Mouse (Mus musculus) cerebellum, adult 11 months (tissue): ENCODE data around the gene Homer2.
A peak's percentile ranks its signal among the peaks of the same experiment; 100 is the strongest.

Experiments
- DNase-seq: peaks from one replicate; pipeline ENCODE4 v3.0.0; 2022

The Homer2 gene

DNA sequence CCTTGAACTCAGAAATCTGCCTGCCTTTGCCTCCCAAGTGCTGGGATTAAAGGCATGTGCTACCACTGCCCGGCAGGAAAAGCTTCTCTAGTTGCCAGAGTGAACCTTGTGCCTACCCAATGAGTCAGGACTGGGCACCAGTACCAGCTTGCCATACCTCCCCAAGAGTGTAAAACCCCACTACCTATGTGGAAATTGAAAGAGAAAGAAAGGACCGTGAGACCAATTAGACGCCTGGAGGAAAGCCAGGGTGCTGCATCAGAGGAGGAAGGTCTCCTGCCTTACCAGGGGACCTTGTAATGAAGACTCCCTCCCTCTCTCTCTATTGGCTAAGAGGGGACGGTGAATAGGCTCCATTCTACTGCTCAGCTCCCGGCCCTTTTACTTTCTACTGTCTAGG, 59.4 kb downstream of the Homer2 start:
- DNase-seq: no peak

DNA sequence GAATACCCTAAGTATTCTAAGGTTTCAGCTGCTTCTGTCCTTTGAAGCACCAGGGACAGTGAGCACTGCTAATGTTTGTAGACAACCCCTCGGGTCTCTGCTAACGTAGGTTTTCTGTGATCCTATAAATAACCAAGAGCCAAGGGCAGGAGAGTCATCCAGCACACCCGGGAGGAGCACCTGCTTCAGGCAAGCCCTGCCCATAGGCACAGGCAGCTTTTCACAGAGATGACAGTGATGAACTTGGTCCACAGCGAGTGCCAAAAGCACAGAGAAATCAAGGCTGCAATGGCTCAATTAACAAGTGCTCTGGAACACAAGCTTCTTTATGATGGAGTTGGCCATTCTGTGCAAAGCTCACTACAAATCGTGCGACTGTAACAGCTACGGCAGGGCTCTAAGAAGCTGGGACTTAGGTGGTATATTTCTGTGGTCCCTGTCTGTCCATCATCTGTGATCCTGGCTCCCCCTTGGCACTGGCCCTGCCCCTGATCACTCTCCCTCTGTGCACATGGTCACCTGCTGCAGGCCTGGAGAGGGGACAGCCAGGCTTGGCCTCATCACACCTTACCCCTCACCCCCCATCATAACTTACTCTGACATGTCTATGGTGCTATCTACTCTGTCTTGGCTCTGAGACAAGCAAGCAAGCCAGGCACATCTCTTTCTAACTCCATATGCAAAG, 62.6 kb downstream of the Homer2 start:
- DNase-seq: peak; percentile 45

DNA sequence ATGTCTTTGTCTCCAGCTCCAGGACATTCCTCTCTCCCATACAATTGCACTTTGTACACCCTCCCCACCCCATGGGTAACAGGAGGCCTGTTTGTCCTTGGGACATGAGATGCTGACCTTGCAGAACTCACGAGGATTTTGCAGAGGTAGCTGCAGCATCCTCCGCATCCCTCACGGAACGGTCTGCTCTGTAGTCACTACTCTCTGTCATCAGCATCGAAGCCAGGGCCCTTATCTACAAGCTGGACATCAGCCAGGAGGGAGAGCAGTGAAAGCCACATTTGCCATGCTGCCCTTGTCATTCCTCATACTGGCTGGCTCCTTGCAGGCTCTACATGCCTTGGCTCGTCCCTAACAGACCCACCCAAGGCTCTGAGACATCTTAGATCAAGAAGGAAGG, 66.2 kb downstream of the Homer2 start:
- DNase-seq: no peak

DNA sequence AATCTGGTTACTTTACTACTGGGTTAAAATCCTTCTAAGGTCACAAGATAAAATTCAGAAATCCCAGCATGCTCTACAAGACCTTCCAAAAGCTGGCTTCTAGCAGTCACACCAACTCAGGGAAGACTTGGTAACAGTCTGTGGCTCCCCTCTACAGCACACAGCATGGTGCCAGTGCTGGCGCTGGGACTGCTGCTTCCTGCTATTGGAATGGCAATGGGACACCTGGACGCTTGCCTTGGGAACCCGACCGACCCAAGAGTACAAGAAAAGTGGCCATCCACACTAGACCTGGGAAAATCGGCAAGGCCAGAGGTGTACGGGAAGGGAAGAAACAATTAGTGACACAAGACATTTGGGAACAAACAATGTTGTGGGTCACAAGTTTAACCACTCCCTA, 74.7 kb downstream of the Homer2 start:
- no peak for DNase-seq

DNA sequence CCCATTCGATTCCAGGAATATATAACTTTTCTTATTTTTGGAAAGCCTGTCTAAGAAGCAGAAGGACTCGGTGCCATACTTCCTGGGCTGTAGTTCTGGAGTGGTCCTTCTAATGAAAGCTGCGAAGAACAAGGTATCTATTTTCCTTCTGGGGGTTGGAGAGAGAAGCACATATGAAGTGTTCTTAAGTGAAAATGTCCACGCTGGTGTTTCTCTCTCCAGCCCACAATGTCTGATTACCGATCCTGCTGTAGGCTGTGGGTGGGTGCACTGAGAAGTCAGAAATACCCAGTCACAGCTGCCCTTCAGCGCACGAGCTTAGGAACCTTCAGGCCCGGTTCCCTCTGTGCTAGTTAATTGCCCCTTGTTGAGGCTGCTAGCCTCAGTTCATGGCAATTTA, 76.1 kb downstream of the Homer2 start:
- DNase-seq: no peak

DNA sequence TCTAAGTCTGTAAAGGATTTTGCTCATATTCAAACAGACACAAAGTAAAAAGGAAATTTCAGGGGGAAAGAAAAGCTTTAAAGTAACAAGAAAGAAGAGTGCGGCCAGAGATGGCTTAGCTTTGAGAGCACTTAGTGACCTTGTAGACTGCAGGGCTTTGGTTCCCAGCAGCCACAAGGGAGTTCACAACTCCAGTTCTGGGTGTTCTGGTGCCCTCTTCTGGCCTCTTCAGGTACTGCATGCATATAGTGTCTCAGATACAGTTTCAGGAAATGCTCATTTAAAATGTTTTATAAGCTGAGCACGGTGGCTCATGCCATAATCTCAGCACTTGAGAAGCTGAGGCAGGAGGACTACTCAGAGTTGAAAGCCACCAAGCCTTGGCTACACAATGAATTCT, 80.9 kb downstream of the Homer2 start:
- no peak for DNase-seq

DNA sequence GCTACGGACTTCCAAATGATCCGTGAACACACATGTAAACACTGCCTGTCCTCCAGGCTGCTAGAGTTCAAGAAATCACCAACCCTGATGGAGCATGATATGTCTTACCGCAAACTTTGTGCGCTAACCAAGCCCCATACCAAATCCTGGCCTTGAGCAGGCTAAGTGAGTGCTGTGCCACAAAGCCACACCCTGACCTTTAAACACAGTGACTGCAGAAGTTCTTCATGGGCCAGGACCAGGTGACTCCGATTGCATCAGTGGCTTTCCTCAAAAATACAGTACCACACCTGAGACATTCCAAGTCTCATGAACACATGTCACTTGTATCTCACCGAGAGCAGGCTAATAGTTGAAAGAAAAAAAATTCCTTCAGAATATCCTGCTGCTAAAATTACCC, 83.6 kb downstream of the Homer2 start:
- no peak for DNase-seq

DNA sequence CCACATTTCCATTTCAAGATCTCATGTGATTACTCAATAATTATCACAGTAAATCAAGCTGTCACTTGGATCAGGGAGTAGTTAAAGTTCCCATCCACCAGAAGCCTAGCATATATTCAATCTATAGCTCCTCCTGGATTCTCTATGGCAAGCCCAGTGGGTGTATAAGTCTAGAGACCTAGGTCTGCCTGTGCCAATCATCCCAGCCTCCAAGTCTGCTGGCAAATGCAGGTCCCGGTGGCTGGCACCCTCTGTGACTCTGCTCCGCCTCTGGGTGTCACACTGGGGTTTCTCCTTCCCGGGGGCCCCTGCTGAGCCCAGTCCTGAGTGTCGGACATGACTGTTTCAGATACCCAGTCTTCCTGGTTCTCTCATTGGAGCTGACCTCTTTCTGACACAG, 84.5 kb downstream of the Homer2 start:
- DNase-seq: no peak

DNA sequence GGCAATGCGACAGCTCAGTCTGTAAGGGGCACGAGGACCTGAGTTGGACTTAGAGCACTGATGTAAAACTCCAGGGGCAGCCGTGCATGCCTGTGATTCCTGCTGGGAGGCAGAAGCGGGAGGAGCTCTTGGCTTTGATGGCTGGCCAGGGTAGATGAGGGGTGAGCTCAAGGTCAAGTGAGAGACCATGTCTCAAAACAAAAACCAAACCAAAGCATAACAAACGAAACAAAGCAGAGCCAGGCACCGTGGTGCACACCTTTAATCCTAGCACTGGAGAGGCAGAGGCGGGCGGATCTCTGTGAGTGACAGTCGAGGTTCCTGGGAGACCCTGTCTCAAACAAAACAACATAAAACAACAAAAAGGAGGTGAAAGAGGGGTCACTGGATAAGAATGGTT, 92.3 kb downstream of the Homer2 start:
- DNase-seq: no peak

DNA sequence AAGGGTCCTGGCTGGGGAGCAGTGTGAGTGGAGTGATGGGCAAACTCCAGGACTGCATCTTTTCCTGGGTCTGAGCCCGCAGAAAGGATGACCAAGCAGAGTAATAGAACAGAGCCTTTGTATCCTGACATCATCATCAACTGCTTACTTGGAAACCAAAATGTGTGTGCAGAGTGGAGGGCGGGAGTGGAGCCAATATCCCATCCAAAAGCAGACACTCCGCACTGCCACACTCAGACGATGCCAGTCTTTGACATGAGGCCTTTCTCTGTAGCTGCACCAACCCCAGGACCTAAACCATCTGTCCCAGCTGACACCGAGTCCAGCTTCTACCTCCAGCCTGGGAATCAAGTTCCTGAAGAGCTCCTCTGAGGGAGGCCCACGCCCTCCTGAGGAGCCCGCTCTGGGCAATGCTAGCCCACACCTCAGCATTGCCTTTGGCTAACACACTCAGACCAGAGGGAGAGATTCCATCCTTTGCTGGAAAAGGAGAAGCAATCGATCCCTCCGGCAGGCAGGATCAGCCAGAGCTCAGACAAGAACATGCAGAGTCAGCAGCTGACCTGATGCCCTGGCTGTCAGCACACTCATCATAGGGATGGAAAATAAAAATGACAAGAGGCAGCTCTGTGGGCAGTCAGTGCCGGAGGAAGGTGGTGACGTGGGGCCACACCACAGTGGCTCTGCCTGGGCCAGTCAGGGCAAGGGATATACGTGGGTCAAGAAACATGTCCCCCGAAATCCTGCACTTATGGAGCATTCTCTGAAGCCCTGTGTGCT, 94.3 kb downstream of the Homer2 start:
- DNase-seq: no peak

DNA sequence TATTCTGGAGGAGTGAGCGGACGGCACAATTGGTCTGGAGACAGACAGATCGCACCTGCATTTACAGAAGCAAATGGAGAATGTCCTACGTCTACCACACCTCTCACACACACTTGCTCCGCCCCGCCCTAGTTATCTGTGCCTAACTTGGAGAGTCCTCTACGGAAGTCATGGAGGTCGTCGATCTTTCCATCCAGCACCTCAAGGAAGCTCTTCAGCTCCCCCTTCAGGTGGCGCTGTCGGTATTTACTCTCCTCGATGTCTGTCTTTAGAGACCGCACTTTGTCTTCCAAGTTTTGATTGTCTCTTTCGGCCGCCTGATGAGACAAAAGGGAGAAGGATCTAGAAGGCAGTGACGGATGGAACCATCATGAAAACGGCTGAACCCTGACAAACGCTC, 97.2 kb downstream of the Homer2 start:
- DNase-seq: no peak

DNA sequence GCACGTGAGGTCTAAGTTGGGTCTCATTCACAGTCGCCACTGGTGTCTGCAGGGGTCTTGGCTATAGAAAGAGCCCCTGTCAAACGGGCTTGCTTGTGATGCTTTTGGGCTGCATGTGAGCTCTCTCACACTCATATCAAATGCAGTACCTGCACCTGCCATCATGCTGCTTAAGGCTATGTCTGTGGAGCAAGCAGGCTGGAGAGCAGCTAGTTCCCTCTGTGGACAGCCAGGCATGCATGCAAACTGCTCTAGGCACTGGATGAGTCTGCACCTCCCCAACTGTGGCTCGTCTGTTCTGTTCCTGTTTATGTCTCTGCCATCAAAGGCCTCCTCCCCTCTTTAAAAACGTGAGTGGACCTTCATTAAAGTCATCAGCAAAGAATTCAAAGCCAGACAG, 100.9 kb downstream of the Homer2 start:
- no peak for DNase-seq

DNA sequence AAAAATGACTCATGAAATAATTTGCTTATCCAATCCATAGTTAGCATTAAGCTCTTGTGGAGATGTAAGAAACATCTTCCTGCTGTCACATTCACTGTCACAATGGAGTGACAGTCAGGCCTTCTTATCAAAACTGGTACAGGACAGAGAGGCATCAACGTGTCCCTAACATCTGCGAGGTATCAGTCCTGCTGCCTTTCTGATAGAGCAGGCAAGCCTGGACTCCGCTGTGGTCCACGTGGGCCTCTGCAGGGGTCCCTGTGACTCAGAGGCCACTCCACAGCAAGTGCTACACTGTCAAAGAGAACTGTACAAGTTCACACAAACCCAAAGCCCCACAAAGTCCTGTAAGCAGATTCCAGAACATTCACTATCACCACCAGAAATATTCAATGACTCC, 101.8 kb downstream of the Homer2 start:
- no peak for DNase-seq

DNA sequence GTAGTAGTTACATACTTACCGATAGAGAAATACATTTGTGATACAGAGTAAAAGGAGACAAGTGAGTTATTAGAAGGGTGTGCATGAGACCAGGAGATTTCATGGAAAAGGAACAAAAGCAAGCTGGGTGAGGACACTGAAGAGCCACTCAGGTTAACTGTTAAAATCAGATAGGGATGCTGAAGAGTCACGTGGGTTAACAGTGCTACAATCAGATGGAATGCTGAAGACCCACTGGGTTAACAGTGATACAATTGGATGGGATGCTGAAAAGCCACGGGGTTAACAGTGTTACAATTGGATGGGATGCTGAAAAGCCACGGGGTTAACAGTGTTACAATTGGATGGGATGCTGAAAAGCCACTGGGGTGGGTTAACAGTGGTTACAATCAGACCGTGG, 102.3 kb downstream of the Homer2 start:
- no peak for DNase-seq

DNA sequence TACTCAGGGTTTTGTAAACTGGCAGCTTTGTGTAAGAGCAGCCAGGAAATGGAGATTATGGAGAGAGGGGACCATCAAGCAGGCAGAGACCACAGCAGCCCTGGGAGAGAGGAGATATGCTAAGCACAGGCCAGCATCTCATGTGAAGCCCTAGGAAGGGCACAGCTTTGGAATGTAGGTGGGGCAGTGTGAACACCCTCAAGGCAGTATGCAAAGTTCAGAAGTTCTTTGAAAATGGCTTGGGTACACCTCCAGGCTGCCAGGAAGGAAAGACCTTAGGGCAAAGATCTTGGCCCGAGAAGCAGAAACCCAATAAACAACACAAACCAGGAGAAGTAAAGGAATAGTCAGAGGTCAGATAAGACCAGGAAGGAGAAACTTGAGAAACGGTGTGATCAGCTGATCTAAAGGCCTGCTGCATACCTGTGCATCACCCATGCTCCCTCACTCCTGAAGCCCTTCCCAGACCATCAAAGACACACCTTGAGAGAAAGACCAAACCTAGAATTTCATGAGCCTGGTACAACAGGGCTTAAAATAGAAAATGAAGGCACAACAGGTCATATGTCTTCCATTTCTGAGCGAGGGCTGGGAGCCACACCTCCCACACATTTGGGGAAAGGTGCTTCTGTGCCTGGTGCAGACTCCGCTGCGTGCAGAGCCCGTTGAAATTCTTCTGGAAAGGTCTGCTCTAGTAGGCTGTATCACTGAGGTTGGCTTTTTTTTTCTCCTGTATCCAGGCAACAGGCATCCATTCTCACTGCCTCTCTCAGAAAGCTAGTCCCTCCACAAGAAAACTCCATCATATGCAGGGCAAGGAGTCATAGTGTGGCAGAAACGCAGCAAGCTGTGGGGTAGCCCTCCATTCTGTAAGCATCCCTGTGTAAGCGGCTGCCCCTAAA, 107.7 kb downstream of the Homer2 start:
- no peak for DNase-seq

DNA sequence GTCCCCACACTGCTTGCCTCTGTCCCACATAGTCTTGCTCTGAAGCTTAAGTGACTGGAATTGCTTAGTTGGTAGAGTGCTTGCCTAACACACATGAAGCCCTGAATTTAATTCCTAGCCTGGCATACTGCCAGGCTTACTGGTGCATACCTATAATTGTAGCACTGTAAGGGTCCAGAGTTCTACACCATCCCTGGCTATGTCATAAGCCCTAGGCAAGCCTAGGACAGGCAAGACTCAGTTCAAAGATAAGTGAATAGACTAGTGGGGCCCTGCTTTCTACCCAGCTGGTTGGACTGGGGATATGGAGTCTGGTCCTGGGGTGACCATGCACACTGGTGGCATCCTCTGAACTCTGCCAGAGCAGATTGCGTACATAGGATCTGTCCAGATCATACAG, 109.7 kb downstream of the Homer2 start:
- no peak for DNase-seq

DNA sequence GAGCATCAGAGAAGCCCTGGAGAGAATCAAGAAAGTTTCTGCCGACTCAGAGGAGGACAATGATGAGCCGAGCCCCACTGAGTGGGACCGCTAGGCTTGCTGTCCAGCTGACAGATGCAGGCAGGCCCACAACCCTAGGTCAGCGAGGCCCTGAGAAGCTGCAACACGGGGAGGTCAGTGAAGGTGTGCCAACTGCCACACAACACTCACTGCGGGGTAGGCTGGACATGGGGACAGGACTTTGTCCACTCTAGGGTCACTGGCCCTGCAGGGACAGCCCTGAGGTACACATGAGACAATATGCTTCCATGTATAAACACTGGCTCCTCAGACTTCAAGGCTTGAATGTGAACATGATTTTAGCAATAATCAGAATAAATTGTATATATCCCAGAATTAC, 111.2 kb downstream of the Homer2 start:
- no peak for DNase-seq

DNA sequence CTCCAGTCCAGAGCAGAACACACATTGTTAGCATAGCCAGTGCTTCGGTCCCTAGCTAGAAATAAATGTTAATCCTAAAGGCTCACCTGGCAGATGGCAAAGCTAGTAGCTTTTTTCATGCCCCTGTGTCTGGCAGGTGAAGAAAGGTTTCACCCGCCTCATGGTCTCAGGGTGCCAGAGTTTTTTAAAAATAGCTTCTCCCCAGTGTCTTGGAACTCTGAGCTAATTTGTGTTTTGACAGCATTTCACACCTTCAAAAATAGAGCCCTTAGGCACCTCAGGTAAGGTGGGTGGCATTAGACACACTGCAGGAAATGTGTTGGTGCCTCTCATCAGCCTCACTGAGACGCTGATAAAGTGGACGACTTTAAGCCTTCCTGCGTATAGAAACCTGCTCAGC, 112.3 kb downstream of the Homer2 start:
- DNase-seq: no peak

DNA sequence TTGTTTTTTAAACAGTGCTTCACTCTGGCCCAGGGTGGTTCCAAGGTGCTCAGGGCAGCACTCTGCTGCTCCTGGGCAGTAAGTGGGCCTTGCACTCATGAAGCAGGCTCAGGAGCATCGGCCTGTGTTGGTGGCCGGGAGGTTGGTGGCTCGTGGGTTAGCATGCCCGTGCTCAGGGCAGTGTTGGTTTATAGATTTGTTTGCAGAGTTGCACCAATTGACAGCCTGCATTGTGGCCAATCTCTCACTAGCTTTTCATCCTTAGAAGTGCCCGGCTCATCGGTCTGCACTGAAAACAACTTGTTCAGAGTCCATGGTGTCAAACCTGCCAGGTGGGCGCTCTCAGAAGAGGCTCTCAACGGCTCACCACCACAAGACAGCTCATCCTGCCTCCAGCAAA, 113.9 kb downstream of the Homer2 start:
- DNase-seq: no peak

DNA sequence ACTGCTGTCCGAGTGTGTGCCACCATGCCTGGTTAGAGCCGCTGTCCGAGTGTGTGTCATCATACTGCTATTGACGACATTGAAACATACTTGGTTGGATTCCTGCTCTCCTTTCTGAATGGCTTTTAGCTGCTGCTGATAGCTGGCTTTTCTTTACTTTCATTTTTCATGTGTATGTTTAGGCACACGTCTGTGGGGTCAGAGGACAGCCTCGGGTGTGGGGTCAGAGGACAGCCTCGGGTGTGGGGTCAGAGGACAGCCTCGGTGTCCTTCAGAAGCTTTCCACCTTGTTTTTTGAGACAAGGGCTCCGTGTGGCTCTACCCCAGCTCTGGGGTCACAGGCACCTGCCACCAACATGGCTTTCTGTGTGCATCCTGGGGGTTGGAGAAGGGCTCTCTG, 114.6 kb downstream of the Homer2 start:
- no peak for DNase-seq

DNA sequence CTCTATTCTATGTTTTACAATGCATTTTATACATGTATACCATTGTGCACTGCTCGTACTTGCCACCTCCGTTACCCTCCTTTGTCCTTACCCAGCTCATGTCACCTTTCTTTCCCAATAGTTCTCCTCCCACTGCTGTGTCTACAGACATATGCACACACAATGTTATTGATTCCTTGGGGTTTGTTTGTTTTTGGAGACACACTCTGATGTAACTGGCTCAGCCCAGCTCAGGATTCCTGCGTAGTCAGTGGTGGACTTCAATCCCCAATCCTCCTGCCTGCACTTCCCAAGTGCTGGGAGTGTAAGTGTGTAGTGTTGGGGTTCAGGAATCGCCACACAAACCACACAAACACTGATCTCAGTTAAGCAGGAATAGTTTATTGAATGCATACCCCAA, 120.1 kb downstream of the Homer2 start:
- no peak for DNase-seq

DNA sequence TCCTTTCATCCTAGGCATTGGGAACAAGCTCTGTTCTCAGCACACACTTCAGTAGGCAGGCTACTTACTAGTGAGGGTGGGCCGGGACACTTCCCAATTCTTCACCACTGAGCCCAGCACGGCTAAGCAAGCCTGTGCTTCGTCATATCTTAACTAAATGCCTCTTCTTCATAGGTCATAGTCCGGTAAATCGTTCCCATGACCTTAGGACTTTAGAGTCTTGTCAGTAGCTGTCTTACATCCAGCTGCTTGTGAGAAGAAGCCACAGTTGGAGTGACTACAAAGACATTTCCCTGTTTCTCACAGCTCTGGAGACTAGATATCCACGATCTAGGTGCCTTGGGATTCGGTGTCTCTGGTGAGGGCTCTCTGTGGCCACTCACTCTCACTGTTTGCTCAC, 122.0 kb downstream of the Homer2 start:
- no peak for DNase-seq

DNA sequence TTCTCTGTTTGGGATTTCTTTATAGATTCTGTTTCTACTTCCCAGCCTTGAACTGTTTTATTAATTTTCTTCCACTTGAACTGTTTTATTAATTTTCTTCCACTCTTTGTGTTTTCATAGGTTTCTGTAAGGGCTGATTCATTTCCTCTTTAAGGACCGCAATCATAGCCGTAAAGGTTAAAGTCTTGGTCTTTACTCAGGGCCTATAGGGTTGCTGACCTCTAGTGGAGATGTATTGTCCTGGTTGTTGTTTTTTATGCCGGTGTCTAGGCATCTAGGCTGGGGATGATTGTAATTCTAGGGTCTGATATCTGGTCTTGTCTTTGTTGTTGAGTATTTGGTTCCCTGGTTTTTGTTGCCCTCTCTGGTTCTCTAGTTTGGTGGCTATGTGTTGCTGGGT, 123.8 kb downstream of the Homer2 start:
- DNase-seq: no peak

DNA sequence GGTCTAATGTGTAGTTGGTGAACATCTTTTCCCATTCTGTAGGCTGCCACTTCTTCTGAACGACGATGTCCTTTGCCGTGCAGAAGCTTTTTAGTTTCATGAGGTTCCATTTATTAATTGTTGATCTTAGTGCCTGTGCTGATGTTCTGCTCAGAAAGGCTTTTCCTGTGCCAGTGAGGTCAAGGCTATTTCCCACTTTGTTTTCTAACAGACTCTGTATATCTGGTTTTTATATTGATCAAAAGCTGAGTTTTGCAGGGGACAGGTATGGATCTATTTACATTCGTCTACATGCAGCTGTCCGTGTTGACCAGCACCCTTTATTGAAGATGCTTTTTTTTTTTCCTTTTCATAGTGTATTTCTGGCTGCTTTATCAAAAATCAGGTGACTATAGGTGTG, 128.0 kb downstream of the Homer2 start:
- DNase-seq: no peak
